Mouse (Mus musculus): ENCODE results near the gene Gpc5.

GRCm38 (mm10) chr14:116127943-116128342 lies 1035.9 kb downstream of the Gpc5 start:
- TF ChIP-seq CTCF (IDR thresholded peaks at IDR 0.05; ENCODE audit: low read depth) (no peak), EP300 (optimal IDR thresholded peaks at IDR 0.05) (no peak)
